Mouse (Mus musculus) frontal cortex, adult (tissue): Measurements from ENCODE around the gene Cst6.

ENCODE experiments used
- ATAC-seq: cut with Nextera tagmentation; 2 replicates; pipeline ENCODE4 v1.9.2; 2017; ENCODE audit warnings: mild to moderate bottlenecking, moderate library complexity, mixed read lengths; ENCODE audit not compliant: low TSS enrichment

Gene Cst6

GRCm38 (mm10) chr19:5348526-5349501, 560 bp downstream of the Cst6 start:
- ATAC-seq: peak; percentile 73; the same call in 1 of the 2 replicates

GRCm38 (mm10) chr19:5348064-5348463, 1.3 kb downstream of the Cst6 start:
- ATAC-seq: no peak

GRCm38 (mm10) chr19:5345297-5346131, 3.9 kb downstream of the Cst6 start:
- no peak for ATAC-seq

GRCm38 (mm10) chr19:5341360-5341759, 8.0 kb downstream of the Cst6 start:
- ATAC-seq: no peak

GRCm38 (mm10) chr19:5337975-5338374, 11.4 kb downstream of the Cst6 start:
- ATAC-seq: peak; percentile 70; the same call in 1 of the 2 replicates

GRCm38 (mm10) chr19:5335441-5335840, 13.9 kb downstream of the Cst6 start, which contains the start of gene Catsper1:
Gene Catsper1, plus strand, starts transcription at chr19:5335741.
- no peak for ATAC-seq

- no peak for ATAC-seq
Observed at GRCm38 (mm10) chr19:5334741-5335140, 14.6 kb downstream of the Cst6 start.

- no peak for ATAC-seq
Observed at GRCm38 (mm10) chr19:5327970-5328369, 21.4 kb downstream of the Cst6 start.

GRCm38 (mm10) chr19:5323801-5324200, 25.6 kb downstream of the Cst6 start:
- no peak for ATAC-seq

- no peak for ATAC-seq
Observed at GRCm38 (mm10) chr19:5313189-5313588, 36.2 kb downstream of the Cst6 start.

GRCm38 (mm10) chr19:5309025-5309424, 40.3 kb downstream of the Cst6 start:
- no peak for ATAC-seq

GRCm38 (mm10) chr19:5306968-5307734, 42.2 kb downstream of the Cst6 start:
- ATAC-seq: no peak

- ATAC-seq: no peak
Observed at GRCm38 (mm10) chr19:5306279-5306678, 43.1 kb downstream of the Cst6 start.

- ATAC-seq: no peak
Observed at GRCm38 (mm10) chr19:5302455-5302854, 46.9 kb downstream of the Cst6 start.

GRCm38 (mm10) chr19:5300588-5300987, 48.8 kb downstream of the Cst6 start:
- no peak for ATAC-seq

GRCm38 (mm10) chr19:5297903-5298800, 51.2 kb downstream of the Cst6 start, which contains the start of gene Gal3st3:
Gene Gal3st3, plus strand, starts transcription at chr19:5298331.
- no peak for ATAC-seq

- ATAC-seq: peak; percentile 41
Observed at GRCm38 (mm10) chr19:5296630-5297029, 52.7 kb downstream of the Cst6 start.

- peak; percentile 17 for ATAC-seq
Observed at GRCm38 (mm10) chr19:5295736-5296075, 53.7 kb downstream of the Cst6 start.

GRCm38 (mm10) chr19:5294972-5295735, 54.2 kb downstream of the Cst6 start, which contains the start of gene Sf3b2:
Gene Sf3b2, minus strand, starts transcription at chr19:5295455.
- ATAC-seq: peak; percentile 89
